Mouse (Mus musculus) stomach, embryonic 14.5 days (tissue): ENCODE data around the gene Plcxd1. TPM values are rescaled to one million over a fixed set of nuclear protein-coding genes. Genes with fewer than 3 reads are reported as not detected.

Experiments
- polyA plus RNA-seq: library from polyadenylated mRNA; unstranded; fragments of >200 nt; fragmentation: Nextera tagmentation; extraction: Ambion mirVana; gene quantifications from 2 replicates; pipeline ENCODE4 v1.2.1, GENCODE M21; 2014

Gene Plcxd1
- polyA plus RNA-seq, 1 experiment from 2014 or later = 0.97 TPM

Other genes starting within 250 kb of the Plcxd1 start
- 0.81 and 0.95 TPM in 2 replicates for gene Gm15446, start 176.6 kb upstream of the Plcxd1 start, polyA plus RNA-seq
- 25.8 and 26.4 TPM in 2 replicates for gene Zfp932, start 103.4 kb upstream of the Plcxd1 start, polyA plus RNA-seq
- 4.9 and 5.0 TPM in 2 replicates for gene Gm17655, start 27.5 kb upstream of the Plcxd1 start, polyA plus RNA-seq
- gene Gm35315, start 5.5 kb upstream of the Plcxd1 start, polyA plus RNA-seq = 0.69 and 1.5 TPM in 2 replicates
- 27.1 and 30.8 TPM in 2 replicates for gene Gtpbp6, start 8.2 kb downstream of the Plcxd1 start, polyA plus RNA-seq
- gene Zfp605, start 10.1 kb downstream of the Plcxd1 start, polyA plus RNA-seq = 4.0 and 5.8 TPM in 2 replicates
- 42.0 and 42.2 TPM in 2 replicates for gene Chfr, start 35.9 kb downstream of the Plcxd1 start, polyA plus RNA-seq
- 25.8 and 27.1 TPM in 2 replicates for gene Golga3, start 76.7 kb downstream of the Plcxd1 start, polyA plus RNA-seq
- 35.3 and 39.4 TPM in 2 replicates for gene Ankle2, start 131.0 kb downstream of the Plcxd1 start, polyA plus RNA-seq
- gene Pgam5, start 169.9 kb downstream of the Plcxd1 start, polyA plus RNA-seq = 58.4 and 70.8 TPM in 2 replicates
- 5.3 and 5.5 TPM in 2 replicates for gene Pxmp2, start 186.2 kb downstream of the Plcxd1 start, polyA plus RNA-seq
- gene Pole, start 186.3 kb downstream of the Plcxd1 start, polyA plus RNA-seq = 29.5 and 30.7 TPM in 2 replicates
- gene P2rx2, start 243.2 kb downstream of the Plcxd1 start, polyA plus RNA-seq = 0.94 and 1.8 TPM in 2 replicates
- gene Lrcol1, start 244.8 kb downstream of the Plcxd1 start, polyA plus RNA-seq = not detected in 2 replicates